Mouse (Mus musculus) adrenal gland, postnatal 10 days (tissue): ENCODE data around the gene AF067061. TPM values are rescaled to one million over a fixed set of nuclear protein-coding genes. Genes with fewer than 3 reads are reported as not detected.

ENCODE experiments used
- total RNA-seq, 2 experiments: library from RNA; stranded (reverse); gene quantifications; 2 replicates each; pipeline ENCODE4 v1.2.3; 2021

AF067061 gene
- total RNA-seq, 2 experiments from 2014 or later: not detected

Other genes starting within 250 kb of the AF067061 start
- gene Gm36079, start 236.1 kb upstream of the AF067061 start, total RNA-seq: not detected
- gene Gm21188, start 210.9 kb upstream of the AF067061 start, total RNA-seq: under 1 TPM; 0.36 to 0.45 TPM
- not detected for gene Gm20767, start 122.9 kb upstream of the AF067061 start, total RNA-seq
- not detected for gene Gm21818, start 90.7 kb upstream of the AF067061 start, total RNA-seq
- not detected for gene Gm21762, start 47.2 kb upstream of the AF067061 start, total RNA-seq
- not detected for gene Gm21731, start 24.0 kb upstream of the AF067061 start, total RNA-seq
- gene BC147527, start 37.3 kb downstream of the AF067061 start, total RNA-seq: under 1 TPM in 1 of 2 experiments, not detected in 1; 0.21 TPM
- gene Tcstv3, start 53.8 kb downstream of the AF067061 start, total RNA-seq: not detected